Mouse (Mus musculus): ENCODE measurements around the gene Trim62. TPM values are rescaled to one million over a fixed set of nuclear protein-coding genes. Genes with fewer than 3 reads are reported as not detected.
A peak's percentile ranks its signal among the peaks of the same experiment; 100 is the strongest.

Trim62 gene
- polyA plus RNA-seq, 1 experiment from 2014 or later = 2.8 TPM

DNA sequence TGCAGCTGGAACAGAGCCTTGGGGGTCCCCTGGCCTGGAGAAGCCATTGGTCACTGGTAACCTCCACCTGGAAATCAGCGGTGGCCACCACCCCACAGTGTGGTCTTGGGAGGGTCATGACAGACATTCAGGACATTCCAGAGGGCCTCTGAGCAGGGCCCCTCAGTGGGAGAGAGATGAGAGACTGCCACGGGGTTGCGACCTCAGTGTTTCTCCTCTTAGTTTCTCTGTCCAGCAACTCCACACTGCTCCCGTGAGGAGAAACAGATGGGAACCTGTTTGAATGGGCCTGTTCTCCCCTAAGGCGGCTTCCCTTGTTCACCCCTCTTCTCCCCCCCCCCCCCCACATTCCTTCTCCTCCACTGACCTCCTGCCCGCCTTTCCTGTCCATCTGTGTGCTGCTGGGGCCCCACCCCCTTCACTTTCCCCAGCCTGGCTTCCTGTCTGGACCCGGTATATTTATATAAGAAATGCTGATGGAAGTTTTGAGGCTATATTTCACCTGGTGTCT, 14.6 kb downstream of the Trim62 start:
- Histone ChIP-seq H3K4me1 (peaks cover 29% of the 10 kb centered on the region), H3K9ac (no peak overlapping the region; the same call in 1 of the 2 replicates), H3K36me3 (peaks cover 16% of the 10 kb centered on the region), H3K4me3 (no peak overlapping the region), H3K4me2 (no peak overlapping the region; the same call in 1 of the 2 replicates), H3K27me3 (replicated peaks) (no peaks in the 10 kb centered on the region), H3K27ac (replicated peaks) (peak overlapping the region; percentile 90), H3K9me3 (no peaks in the 10 kb centered on the region)
- ATAC-seq (ENCODE audit: extremely low read depth, insufficient number of reproducible peaks, low FRiP score, low TSS enrichment) = no peak
- 12% methylated on average over 6 of the region's 7 CpGs for WGBS

DNA sequence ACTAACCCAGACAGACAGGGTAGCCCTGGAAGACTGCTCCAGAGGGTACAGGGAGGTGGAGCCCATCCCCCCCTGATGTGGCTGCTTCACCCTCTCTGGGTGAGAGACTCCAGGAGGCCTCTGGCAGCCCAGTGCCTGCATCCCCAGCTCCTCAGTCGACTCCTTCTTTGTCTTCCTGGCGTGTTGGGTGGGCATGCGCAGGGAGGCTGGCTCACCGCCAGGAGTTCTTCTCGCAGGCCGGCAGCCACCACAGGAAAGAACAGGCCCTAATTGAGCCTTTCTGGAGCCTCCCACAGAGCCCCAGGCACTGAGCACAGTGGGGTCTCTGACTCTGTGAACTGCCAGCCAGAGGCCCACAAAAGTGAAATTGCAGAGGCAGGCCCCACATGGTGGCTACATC, 16.0 kb downstream of the Trim62 start:
- Histone ChIP-seq H3K4me1 (peaks cover 37% of the 10 kb centered on the region), H3K9ac (peak overlapping the region; percentile 75), H3K4me3 (no peak overlapping the region), H3K27me3 (replicated peaks) (no peaks in the 10 kb centered on the region), H3K36me3 (peaks cover 24% of the 10 kb centered on the region), H3K4me2 (peak overlapping the region; percentile 35; the same call in 1 of the 2 replicates), H3K9me3 (no peaks in the 10 kb centered on the region), H3K27ac (replicated peaks) (peak overlapping the region; percentile 90)
- ATAC-seq (ENCODE audit: extremely low read depth, insufficient number of reproducible peaks, low FRiP score, low TSS enrichment) = peak; percentile 39; the same call in 1 of the 2 replicates
- 6% methylated on average over 6 of the region's 6 CpGs for WGBS

GRCm38 (mm10) chr4:128900484-128900883, 17.1 kb downstream of the Trim62 start:
- Histone ChIP-seq H3K27ac (replicated peaks) (no peak overlapping the region), H3K4me3 (no peak overlapping the region)
- 77% methylated on average over 14 of the region's 14 CpGs for WGBS

DNA sequence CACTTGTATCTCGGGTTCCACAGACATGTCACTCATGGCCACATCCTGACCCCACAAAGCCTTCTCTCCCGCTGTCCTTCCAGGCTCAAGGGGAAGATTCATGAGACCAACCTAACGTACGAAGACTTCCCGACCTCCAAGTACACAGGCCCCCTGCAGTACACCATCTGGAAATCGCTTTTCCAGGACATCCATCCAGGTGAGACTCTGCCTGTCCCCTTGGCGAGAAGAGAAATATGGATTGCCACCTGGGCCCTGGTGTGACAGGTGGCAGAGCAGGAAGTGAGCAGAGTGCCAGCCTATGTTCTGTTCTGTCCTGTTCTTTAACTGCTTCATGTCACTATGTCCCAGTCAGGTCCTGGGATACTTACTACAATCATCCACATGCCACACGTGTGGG, 19.0 kb downstream of the Trim62 start:
- Histone ChIP-seq H3K9ac (no peak overlapping the region), H3K4me1 (peaks cover 49% of the 10 kb centered on the region), H3K4me3 (no peak overlapping the region), H3K36me3 (peaks cover 24% of the 10 kb centered on the region), H3K27me3 (replicated peaks) (0 out of 2 replicates have a peak, but pooled peaks cover 5% of the 10 kb centered on the region), H3K9me3 (no peaks in the 10 kb centered on the region), H3K27ac (replicated peaks) (no peak overlapping the region), H3K4me2 (no peak overlapping the region)
- WGBS = 75% methylated on average over 8 of the region's 8 CpGs
- ATAC-seq (ENCODE audit: extremely low read depth, insufficient number of reproducible peaks, low FRiP score, low TSS enrichment) = no peak

More at GRCm38 (mm10) chr4:128900484-128900883, 17.1 kb downstream of the Trim62 start:
- no peak for ATAC-seq (ENCODE audit: extremely low read depth, insufficient number of reproducible peaks, low FRiP score, low TSS enrichment)
- H3K9ac ChIP-seq = no peak overlapping the region
- no peaks in the 10 kb centered on the region for H3K9me3 ChIP-seq
- peaks cover 24% of the 10 kb centered on the region for H3K36me3 ChIP-seq
- H3K4me1 ChIP-seq = peaks cover 48% of the 10 kb centered on the region
- no peaks in the 10 kb centered on the region for H3K27me3 ChIP-seq (replicated peaks)
- H3K4me2 ChIP-seq = no peak overlapping the region

GRCm38 (mm10) chr4:128904035-128904800, 20.8 kb downstream of the Trim62 start:
- Histone ChIP-seq H3K4me2 (no peak overlapping the region), H3K36me3 (peaks cover 28% of the 10 kb centered on the region), H3K4me1 (peaks cover 34% of the 10 kb centered on the region), H3K9ac (0 out of 2 replicates have a peak overlapping the region, but pooled peaks have one; percentile 26), H3K27me3 (replicated peaks) (peaks cover 8% of the 10 kb centered on the region; the same call in 1 of the 2 replicates), H3K9me3 (no peaks in the 10 kb centered on the region), H3K27ac (replicated peaks) (no peak overlapping the region), H3K4me3 (no peak overlapping the region)
- WGBS = 55% methylated on average over 8 of the region's 8 CpGs
- ATAC-seq (ENCODE audit: extremely low read depth, insufficient number of reproducible peaks, low FRiP score, low TSS enrichment) = no peak

- WGBS = 46% methylated on average over 8 of the region's 8 CpGs
- Histone ChIP-seq H3K9ac (no peak overlapping the region), H3K4me3 (no peak overlapping the region), H3K27ac (replicated peaks) (no peak overlapping the region), H3K4me1 (peaks cover 24% of the 10 kb centered on the region), H3K9me3 (no peaks in the 10 kb centered on the region), H3K27me3 (replicated peaks) (peaks cover 9% of the 10 kb centered on the region; the same call in 1 of the 2 replicates), H3K4me2 (no peak overlapping the region), H3K36me3 (peaks cover 37% of the 10 kb centered on the region)
- no peak for ATAC-seq (ENCODE audit: extremely low read depth, insufficient number of reproducible peaks, low FRiP score, low TSS enrichment)
Observed at GRCm38 (mm10) chr4:128905251-128905650, 21.9 kb downstream of the Trim62 start.

DNA sequence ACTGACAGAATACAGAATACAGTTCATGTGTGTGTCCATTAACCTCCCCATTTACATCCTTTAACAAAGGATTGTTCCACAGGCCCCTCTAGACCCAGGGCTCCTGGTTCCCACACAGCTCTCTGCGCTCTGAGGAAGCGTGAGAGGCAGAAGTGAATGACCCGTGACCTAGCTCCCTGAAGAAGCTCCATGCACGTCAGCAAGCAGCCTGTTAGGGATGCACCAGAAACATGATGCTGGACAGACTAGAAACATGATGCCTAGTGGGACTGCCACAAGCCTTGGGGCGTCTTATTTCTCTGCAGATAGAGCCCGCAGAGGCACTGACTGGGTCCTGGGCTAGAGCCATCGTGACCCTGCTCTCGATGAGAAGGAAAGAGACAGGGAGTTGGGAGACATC, 23.4 kb downstream of the Trim62 start:
- Histone ChIP-seq H3K4me1 (peaks cover 22% of the 10 kb centered on the region), H3K36me3 (peaks cover 39% of the 10 kb centered on the region), H3K4me3 (no peak overlapping the region), H3K9ac (no peak overlapping the region), H3K27ac (replicated peaks) (no peak overlapping the region), H3K4me2 (no peak overlapping the region), H3K27me3 (replicated peaks) (peaks cover 9% of the 10 kb centered on the region; the same call in 1 of the 2 replicates), H3K9me3 (no peaks in the 10 kb centered on the region)
- ATAC-seq (ENCODE audit: extremely low read depth, insufficient number of reproducible peaks, low FRiP score, low TSS enrichment) = no peak
- WGBS = 63% methylated on average over 8 of the region's 8 CpGs

DNA sequence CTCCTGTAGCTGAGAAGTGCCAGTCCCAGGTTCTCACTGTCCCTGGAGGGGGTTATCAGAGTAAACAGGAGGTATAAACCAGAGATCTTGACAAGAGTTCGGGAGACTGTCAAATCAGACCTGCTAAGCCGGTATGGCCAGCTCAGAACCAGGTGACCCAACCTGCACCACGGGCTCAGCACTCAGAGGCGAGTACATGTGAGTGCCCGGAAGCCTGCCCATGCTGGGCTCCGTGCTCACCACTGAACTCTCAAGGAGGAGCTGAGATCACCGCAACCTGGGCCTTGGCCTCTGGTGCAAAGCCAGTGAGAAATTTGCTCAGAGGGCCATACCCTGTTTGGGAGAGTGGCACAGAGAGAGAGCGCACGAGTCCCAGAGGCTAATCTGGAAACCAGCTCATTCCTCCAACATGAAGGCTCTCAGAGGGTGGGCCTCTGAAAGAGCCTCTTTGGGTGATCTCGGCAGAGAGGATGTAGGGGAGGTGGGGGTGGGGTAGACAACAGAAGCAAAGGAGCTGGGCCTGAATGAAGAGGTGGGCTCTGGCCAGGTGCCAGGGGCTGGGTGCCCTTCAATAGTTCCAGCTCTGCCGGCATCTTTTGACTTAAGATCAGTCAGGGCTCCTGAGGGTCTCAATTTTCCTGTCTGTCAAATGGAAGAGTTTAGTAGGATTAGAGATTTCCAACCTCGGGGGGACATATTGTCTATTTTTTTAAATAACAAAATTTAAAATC, 24.0 kb downstream of the Trim62 start:
- Histone ChIP-seq H3K4me3 (no peak overlapping the region), H3K36me3 (peaks cover 36% of the 10 kb centered on the region), H3K27me3 (replicated peaks) (peaks cover 9% of the 10 kb centered on the region; the same call in 1 of the 2 replicates), H3K9me3 (no peaks in the 10 kb centered on the region), H3K9ac (no peak overlapping the region), H3K4me1 (peaks cover 22% of the 10 kb centered on the region), H3K4me2 (no peak overlapping the region), H3K27ac (replicated peaks) (no peak overlapping the region)
- WGBS = 55% methylated on average over 12 of the region's 12 CpGs
- no peak for ATAC-seq (ENCODE audit: extremely low read depth, insufficient number of reproducible peaks, low FRiP score, low TSS enrichment)

DNA sequence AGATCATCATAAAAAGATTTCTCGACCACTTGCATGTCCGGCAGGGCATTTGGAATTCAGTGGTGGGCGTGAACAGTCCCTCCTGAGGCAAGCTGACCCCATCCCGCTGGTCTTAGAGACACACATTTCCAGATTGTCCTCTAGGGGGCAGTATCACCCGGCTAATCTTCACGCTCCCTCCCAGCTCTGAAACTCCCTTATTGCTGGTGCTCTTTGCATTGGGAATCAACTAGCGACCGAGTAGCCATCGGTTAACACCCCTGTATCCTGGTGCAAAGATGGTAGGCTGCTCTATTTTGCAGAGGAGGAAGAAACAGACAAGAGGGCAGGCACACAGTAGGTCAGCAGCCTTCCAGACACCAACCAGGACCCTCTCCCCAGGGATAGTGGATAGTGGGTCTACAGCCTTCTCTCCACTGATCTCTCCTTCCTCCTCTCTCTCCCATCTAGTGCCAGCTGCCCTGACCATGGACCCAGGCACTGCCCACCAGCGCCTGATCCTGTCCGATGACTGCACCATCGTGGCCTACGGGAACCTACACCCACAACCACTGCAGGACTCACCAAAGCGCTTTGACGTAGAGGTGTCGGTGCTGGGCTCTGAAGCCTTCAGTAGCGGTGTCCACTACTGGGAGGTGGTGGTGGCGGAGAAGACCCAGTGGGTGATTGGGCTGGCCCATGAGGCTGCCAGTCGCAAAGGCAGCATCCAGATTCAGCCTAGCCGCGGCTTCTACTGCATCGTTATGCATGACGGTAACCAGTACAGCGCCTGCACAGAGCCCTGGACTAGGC, 25.4 kb downstream of the Trim62 start:
- no peak overlapping the region for H3K27ac ChIP-seq (replicated peaks)
- H3K4me2 ChIP-seq = no peak overlapping the region
- ATAC-seq (ENCODE audit: extremely low read depth, insufficient number of reproducible peaks, low FRiP score, low TSS enrichment) = no peak
- peaks cover 20% of the 10 kb centered on the region for H3K4me1 ChIP-seq
- peaks cover 9% of the 10 kb centered on the region; the same call in 1 of the 2 replicates for H3K27me3 ChIP-seq (replicated peaks)
- 60% methylated on average over 24 of the region's 24 CpGs for WGBS
- H3K9me3 ChIP-seq = no peaks in the 10 kb centered on the region
- H3K4me3 ChIP-seq = no peak overlapping the region
- peaks cover 23% of the 10 kb centered on the region for H3K36me3 ChIP-seq
- H3K9ac ChIP-seq = no peak overlapping the region

GRCm38 (mm10) chr4:128909378-128909831, 26.0 kb downstream of the Trim62 start:
- Histone ChIP-seq H3K27me3 (replicated peaks) (peaks cover 9% of the 10 kb centered on the region; the same call in 1 of the 2 replicates), H3K4me3 (no peak overlapping the region), H3K36me3 (peaks cover 23% of the 10 kb centered on the region), H3K4me1 (peaks cover 14% of the 10 kb centered on the region), H3K9ac (no peak overlapping the region), H3K4me2 (no peak overlapping the region), H3K9me3 (no peaks in the 10 kb centered on the region), H3K27ac (replicated peaks) (no peak overlapping the region)
- 83% methylated on average over 14 of the region's 14 CpGs for WGBS
- no peak for ATAC-seq (ENCODE audit: extremely low read depth, insufficient number of reproducible peaks, low FRiP score, low TSS enrichment)
